Mouse (Mus musculus) retina, embryonic 14.5 days (tissue): ENCODE data around the gene Fanci.

Source experiments
- DNase-seq: peaks from one replicate; pipeline ENCODE4 v3.0.0-alpha.2; 2015; ENCODE audit warnings: low spot score

The Fanci gene

GRCm38 (mm10) chr7:79391883-79392649 lies at the start of gene Fanci:
Fanci (plus strand) TSS chr7:79391929.
- peak; percentile 97 for DNase-seq

GRCm38 (mm10) chr7:79345902-79346301 lies 45.8 kb upstream of the Fanci start:
- DNase-seq, result peak; percentile 75

- no peak for DNase-seq
These were observed 45.1 kb upstream of the Fanci start for GRCm38 (mm10) chr7:79346555-79347075.

GRCm38 (mm10) chr7:79347108-79347813 lies 44.5 kb upstream of the Fanci start:
- DNase-seq, result no peak

GRCm38 (mm10) chr7:79348816-79349215 lies 42.9 kb upstream of the Fanci start:
- DNase-seq, result no peak

- peak; percentile 87 for DNase-seq
These were observed 41.9 kb upstream of the Fanci start for GRCm38 (mm10) chr7:79349738-79350386.

GRCm38 (mm10) chr7:79358350-79359182 lies 33.2 kb upstream of the Fanci start:
- DNase-seq, result no peak

- no peak for DNase-seq
These were observed 32.6 kb upstream of the Fanci start for GRCm38 (mm10) chr7:79359183-79359435.

GRCm38 (mm10) chr7:79360056-79360455 lies 31.7 kb upstream of the Fanci start:
- no peak for DNase-seq

GRCm38 (mm10) chr7:79362208-79362607 lies 29.5 kb upstream of the Fanci start:
- DNase-seq, result no peak

- DNase-seq, result no peak
These were observed 28.9 kb upstream of the Fanci start for GRCm38 (mm10) chr7:79362830-79363229.

GRCm38 (mm10) chr7:79363370-79364043 lies 28.2 kb upstream of the Fanci start:
- DNase-seq, result no peak

GRCm38 (mm10) chr7:79368664-79369063 lies 23.1 kb upstream of the Fanci start:
- DNase-seq, result no peak

- no peak for DNase-seq
These were observed 22.3 kb upstream of the Fanci start for GRCm38 (mm10) chr7:79369416-79369815.

- DNase-seq, result peak; percentile 89
These were observed 20.3 kb upstream of the Fanci start for GRCm38 (mm10) chr7:79371321-79371879.

GRCm38 (mm10) chr7:79374017-79374416 lies 17.7 kb upstream of the Fanci start:
- no peak for DNase-seq

- DNase-seq, result no peak
These were observed 16.1 kb upstream of the Fanci start for GRCm38 (mm10) chr7:79375594-79375993.

- no peak for DNase-seq
These were observed 15.0 kb upstream of the Fanci start for GRCm38 (mm10) chr7:79376516-79377275.

GRCm38 (mm10) chr7:79386422-79387133 lies 5.2 kb upstream of the Fanci start, which contains the start of gene Rlbp1:
Rlbp1 (minus strand) TSS chr7:79387048.
- DNase-seq, result peak; percentile 34

- DNase-seq, result no peak
These were observed 4.6 kb upstream of the Fanci start for GRCm38 (mm10) chr7:79387140-79387539.
